Mouse (Mus musculus) layer of hippocampus, adult 18-20 months (tissue): ENCODE results near the gene Olfr347. TPM values are rescaled to one million over a fixed set of nuclear protein-coding genes. Genes with fewer than 3 reads are reported as not detected.

Experiments used
- DNase-seq, 2 experiments: peaks; one replicate each; pipeline ENCODE4 v3.0.0; 2022; ENCODE audit warnings: low spot score in 2 of 2
- long read RNA-seq: library from polyadenylated mRNA; stranded (forward); transcript quantifications from one replicate; pipeline ENCODE4 v2.0.0, GENCODE M21; 2021
- total RNA-seq, 2 experiments: library from RNA; stranded (reverse); gene quantifications; 2 replicates each; pipeline ENCODE4 v1.2.3; 2021

The Olfr347 gene
- not detected for total RNA-seq
- long read RNA-seq = 0 reads

GRCm38 (mm10) chr2:36731602-36732001 is at the start of gene Olfr347:
Gene Olfr347 (plus strand): TSS chr2:36731902.
- DNase-seq = no peak

GRCm38 (mm10) chr2:36685488-36685887 is 46.2 kb upstream of the Olfr347 start, which contains the start of gene Olfr346:
Gene Olfr346 (plus strand): TSS chr2:36685788.
- DNase-seq = no peak

GRCm38 (mm10) chr2:36736226-36736625 is 4.5 kb downstream of the Olfr347 start:
- DNase-seq = no peak

GRCm38 (mm10) chr2:36783976-36784375 is 52.3 kb downstream of the Olfr347 start, which contains the start of gene Olfr348:
Gene Olfr348 (plus strand): TSS chr2:36784276.
- no peak for DNase-seq

Other genes with a start within 250 kb of the Olfr347 start
- not detected for gene Olfr341, start 249.4 kb upstream of the Olfr347 start, total RNA-seq
- gene Olfr342, start 206.9 kb upstream of the Olfr347 start, total RNA-seq = not detected
- not detected for gene Olfr344, start 165.2 kb upstream of the Olfr347 start, total RNA-seq
- gene Olfr345, start 91.9 kb upstream of the Olfr347 start, total RNA-seq = not detected
- not detected for gene Olfr346, start 46.1 kb upstream of the Olfr347 start, total RNA-seq
- not detected for gene Olfr348, start 52.4 kb downstream of the Olfr347 start, total RNA-seq
- gene Olfr50, start 58.6 kb downstream of the Olfr347 start, total RNA-seq = not detected
- not detected for gene Olfr3, start 85.1 kb downstream of the Olfr347 start, total RNA-seq
- gene Olfr350, start 114.4 kb downstream of the Olfr347 start, total RNA-seq = not detected
- gene Olfr351, start 130.8 kb downstream of the Olfr347 start, total RNA-seq = not detected
- gene Olfr352, start 136.6 kb downstream of the Olfr347 start, total RNA-seq = not detected
- gene Olfr353, start 161.0 kb downstream of the Olfr347 start, total RNA-seq = not detected
- gene Olfr354, start 173.8 kb downstream of the Olfr347 start, total RNA-seq = not detected
- not detected for gene Olfr355, start 197.0 kb downstream of the Olfr347 start, total RNA-seq
- gene Olfr356, start 205.2 kb downstream of the Olfr347 start, total RNA-seq = not detected